8 mouse cellular contexts compared by ENCODE assay signal in genomic region chr10:7682249-7682648, GRCm38 (mm10). TPM values are rescaled to one million over a fixed set of nuclear protein-coding genes. Genes with fewer than 3 reads are reported as not detected.
DNase-seq lines count a peak whose midpoint lies in the region; ATAC-seq and TF ChIP-seq lines count a peak whose summit lies in the region.

No protein-coding gene starts in this region.

- peak overlapping the region; percentile 98 for H3K27ac ChIP-seq in gastrocnemius, adult 2 months
- H3K27ac ChIP-seq in heart, embryonic 15.5 days = peak overlapping the region; percentile 99
- H3K27ac ChIP-seq in liver, embryonic 15.5 days (replicated peaks) = peak overlapping the region; percentile 92; the same call in 1 of the 2 replicates

- H3K4me3 ChIP-seq in gastrocnemius, adult 2 months = peak overlapping the region; percentile 83
- H3K4me3 ChIP-seq in E14TG2a.4 (replicated peaks; ENCODE audit: low read length) = peak overlapping the region; percentile 92
- H3K4me3 ChIP-seq in heart, embryonic 15.5 days = peak overlapping the region; percentile 94
- peak overlapping the region; percentile 94 for H3K4me3 ChIP-seq in liver, embryonic 15.5 days (replicated peaks)

- DNase-seq in gastrocnemius, adult 2 months = no peak
- no peak for DNase-seq in gastrocnemius, postnatal 10 days
- no peak for DNase-seq in left cerebral cortex, postnatal 36 days (ENCODE audit: low spot score in 2 of 2)
- DNase-seq in cerebellum, postnatal 10 days = no peak
- no peak for DNase-seq in T-cell, adult 2 months (ENCODE audit: low spot score)

- intact Hi-C loops in gastrocnemius, adult 2 months (cut with DNase I) = loop anchor here (5.0 kb wide), 1 partner anchor 95 kb away; no protein-coding TSS in a partner anchor
- intact Hi-C loops in left cerebral cortex, postnatal 36 days (cut with DNase I) = loop anchor here (5.0 kb wide), 1 partner anchor 100 kb away; no protein-coding TSS in a partner anchor

- 41% methylated on average over 3 of the region's 3 CpGs for WGBS in heart, embryonic 15.5 days
- 29% methylated on average over 3 of the region's 3 CpGs for whole genome bisulfite sequencing in liver, embryonic 15.5 days (ENCODE audit: insufficient replicate concordance)

- peaks cover 39% of the 10 kb centered on the region for H3K36me3 ChIP-seq in E14TG2a.4 (ENCODE audit: insufficient read depth, low read length)
- H3K36me3 ChIP-seq in heart, embryonic 15.5 days = peaks cover 16% of the 10 kb centered on the region; the same call in 1 of the 2 replicates
- H3K36me3 ChIP-seq in liver, embryonic 15.5 days (replicated peaks) = peaks cover 27% of the 10 kb centered on the region

- peak overlapping the region; percentile 80 for H3K4me2 ChIP-seq in heart, embryonic 15.5 days
- H3K4me2 ChIP-seq in liver, embryonic 15.5 days = peak overlapping the region; percentile 78

- H3K27me3 ChIP-seq in E14TG2a.4 (ENCODE audit: insufficient read depth, low read length) = no peaks in the 10 kb centered on the region
- no peaks in the 10 kb centered on the region for H3K27me3 ChIP-seq in heart, embryonic 15.5 days
- no peaks in the 10 kb centered on the region for H3K27me3 ChIP-seq in liver, embryonic 15.5 days

- TF ChIP-seq CTCF in gastrocnemius, adult 2 months (IDR thresholded peaks at IDR 0.05) = no peak
- no peak for TF ChIP-seq CTCF in E14TG2a.4 (conservative IDR thresholded peaks at IDR 0.05; ENCODE audit: low read length)

- H3K9me3 ChIP-seq in E14TG2a.4 (ENCODE audit: low read length) = no peaks in the 10 kb centered on the region
- H3K9me3 ChIP-seq in heart, embryonic 15.5 days (replicated peaks) = no peaks in the 10 kb centered on the region
- no peaks in the 10 kb centered on the region for H3K9me3 ChIP-seq in liver, embryonic 15.5 days (replicated peaks)

- H3K4me1 ChIP-seq in E14TG2a.4 (replicated peaks; ENCODE audit: low read depth, low read length) = peaks cover 31% of the 10 kb centered on the region
- peaks cover 39% of the 10 kb centered on the region for H3K4me1 ChIP-seq in heart, embryonic 15.5 days (replicated peaks)
- peaks cover 46% of the 10 kb centered on the region for H3K4me1 ChIP-seq in liver, embryonic 15.5 days (replicated peaks)

- ATAC-seq in heart, embryonic 15.5 days (replicated peaks; ENCODE audit: insufficient number of reproducible peaks, insufficient read depth, low FRiP score, low read depth) = no peak
- no peak for ATAC-seq in liver, embryonic 15.5 days (ENCODE audit: insufficient read depth)

- H3K9ac ChIP-seq in heart, embryonic 15.5 days = peak overlapping the region; percentile 99
- H3K9ac ChIP-seq in liver, embryonic 15.5 days = peak overlapping the region; percentile 98

RNA-seq across cellular contexts. Expression of gene Lats1, which starts 1.2 kb away (rescaled TPM):
- total RNA-seq in gastrocnemius, adult 2 months (2021) = 10 to 100 TPM; 11.8 to 11.9 TPM
- 10 to 100 TPM; 16.9 to 21.8 TPM for total RNA-seq in gastrocnemius, postnatal 10 days (2021)
- polyA plus RNA-seq in heart, embryonic 15.5 days (2015; fragmentation: Nextera tagmentation; extraction: Ambion mirVana) = 2.9 and 4.2 TPM in 2 replicates
- 2.3 and 2.5 TPM in 2 replicates for polyA plus RNA-seq in liver, embryonic 15.5 days (2015; fragmentation: Nextera tagmentation; extraction: Ambion mirVana)
- total RNA-seq in left cerebral cortex, postnatal 36 days (2021) = 10 to 100 TPM; 30.3 to 34.3 TPM

RNA-seq across cellular contexts. Expression of gene Pcmt1, which starts 1.3 kb away (rescaled TPM):
- 100 to 1,000 TPM; 102 to 110 TPM for total RNA-seq in gastrocnemius, adult 2 months (2021)
- 100 to 1,000 TPM in 1 of 2 experiments, 10 to 100 TPM in 1; 99.4 to 100 TPM for total RNA-seq in gastrocnemius, postnatal 10 days (2021)
- 122 and 124 TPM in 2 replicates for polyA plus RNA-seq in heart, embryonic 15.5 days (2015; fragmentation: Nextera tagmentation; extraction: Ambion mirVana)
- polyA plus RNA-seq in liver, embryonic 15.5 days (2015; fragmentation: Nextera tagmentation; extraction: Ambion mirVana) = 91.2 and 95.5 TPM in 2 replicates
- total RNA-seq in left cerebral cortex, postnatal 36 days (2021) = 100 to 1,000 TPM; 179 to 195 TPM

RNA-seq across cellular contexts. Expression of gene Nup43, which starts 14.9 kb away (rescaled TPM):
- 1 to 10 TPM; 5.6 to 6.3 TPM for total RNA-seq in gastrocnemius, adult 2 months (2021)
- 10 to 100 TPM in 1 of 2 experiments, 1 to 10 TPM in 1; 8.2 to 11.3 TPM for total RNA-seq in gastrocnemius, postnatal 10 days (2021)
- 26.8 and 31.3 TPM in 2 replicates for polyA plus RNA-seq in heart, embryonic 15.5 days (2015; fragmentation: Nextera tagmentation; extraction: Ambion mirVana)
- 21.2 and 23.8 TPM in 2 replicates for polyA plus RNA-seq in liver, embryonic 15.5 days (2015; fragmentation: Nextera tagmentation; extraction: Ambion mirVana)
- total RNA-seq in left cerebral cortex, postnatal 36 days (2021) = 1 to 10 TPM; 4.4 to 4.5 TPM

RNA-seq across cellular contexts. Expression of gene Katna1, which starts 43.6 kb away (rescaled TPM):
- 10 to 100 TPM; 11.2 to 14.0 TPM for total RNA-seq in gastrocnemius, adult 2 months (2021)
- 10 to 100 TPM; 12.8 to 15.1 TPM for total RNA-seq in gastrocnemius, postnatal 10 days (2021)
- polyA plus RNA-seq in heart, embryonic 15.5 days (2015; fragmentation: Nextera tagmentation; extraction: Ambion mirVana) = 30.3 and 32.8 TPM in 2 replicates
- 28.6 and 29.6 TPM in 2 replicates for polyA plus RNA-seq in liver, embryonic 15.5 days (2015; fragmentation: Nextera tagmentation; extraction: Ambion mirVana)
- total RNA-seq in left cerebral cortex, postnatal 36 days (2021) = 10 to 100 TPM; 12.4 to 17.5 TPM
